Mouse (Mus musculus): ENCODE results near the gene Rpl22. TPM values are rescaled to one million over a fixed set of nuclear protein-coding genes. Genes with fewer than 3 reads are reported as not detected.

Rpl22 gene
- polyA plus RNA-seq, 1 experiment from 2014 or later, result 226 TPM

DNA sequence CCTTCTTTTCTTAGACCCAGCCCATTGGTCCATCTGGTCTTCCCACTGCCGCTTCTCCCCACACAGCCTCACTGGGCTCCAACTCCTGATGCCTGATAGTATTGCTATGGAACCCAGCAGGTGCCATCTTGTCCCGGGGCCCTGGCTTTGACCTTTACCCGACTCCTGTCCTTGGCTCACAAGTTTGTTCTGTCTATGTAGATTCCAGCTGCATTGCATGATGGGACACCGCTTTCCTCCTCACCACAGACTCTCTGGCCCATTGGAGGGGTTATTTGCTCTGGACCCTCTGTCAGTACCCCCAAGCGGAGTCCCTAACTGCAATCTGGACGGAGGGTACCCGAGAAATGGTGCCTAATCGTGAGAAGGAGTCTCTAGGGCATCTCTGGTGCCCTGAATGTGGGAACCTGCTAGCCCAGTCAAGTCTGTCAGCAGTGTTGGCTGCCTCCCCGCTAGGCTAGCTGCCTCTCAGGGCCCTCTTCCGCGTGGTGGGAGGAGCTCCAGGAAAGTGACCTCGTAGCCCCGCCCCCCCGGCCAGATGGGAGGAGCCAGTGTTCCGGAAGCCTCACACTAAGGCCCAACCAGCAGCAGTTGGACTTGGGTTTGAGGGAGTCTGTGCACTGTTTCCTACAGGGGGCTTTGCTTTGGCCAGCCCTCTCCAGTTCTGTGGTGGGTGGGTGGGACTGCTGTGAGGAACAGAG lies 15.2 kb downstream of the Rpl22 start:
- WGBS, result 33% methylated on average over 15 of the region's 15 CpGs
- no peaks in the 10 kb centered on the region for H3K9me3 ChIP-seq
- no peak overlapping the region for H3K9ac ChIP-seq
- H3K36me3 ChIP-seq, result peaks cover 3% of the 10 kb centered on the region
- peaks cover 93% of the 10 kb centered on the region for H3K27me3 ChIP-seq (replicated peaks)
- no peak for ATAC-seq (ENCODE audit: extremely low read depth, insufficient number of reproducible peaks, low FRiP score, low TSS enrichment)
- no peak overlapping the region for H3K4me2 ChIP-seq
- peaks cover 27% of the 10 kb centered on the region for H3K4me1 ChIP-seq
- no peak overlapping the region for H3K27ac ChIP-seq (replicated peaks)
- no peak overlapping the region for H3K4me3 ChIP-seq

DNA sequence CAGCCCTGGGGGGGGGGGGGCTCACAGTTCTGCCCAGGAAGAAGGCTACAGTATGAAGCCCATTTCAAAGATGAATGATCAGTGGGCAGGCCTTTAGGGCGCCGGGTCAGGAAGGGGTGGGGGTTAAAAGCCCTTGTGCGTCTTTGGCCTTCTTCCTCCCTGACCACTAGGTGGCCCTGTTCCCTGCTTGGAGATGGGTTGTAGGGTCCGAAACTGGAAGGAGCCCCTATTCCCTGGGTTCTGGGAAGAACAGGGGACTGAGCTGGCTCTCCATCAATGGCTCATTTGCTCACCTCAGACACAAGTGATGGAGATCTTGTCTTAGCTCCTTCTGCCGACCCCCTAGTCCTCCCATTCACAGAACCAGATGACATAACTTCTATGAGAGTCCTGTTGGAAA lies 17.8 kb downstream of the Rpl22 start:
- Histone ChIP-seq H3K27me3 (replicated peaks) (peaks cover 85% of the 10 kb centered on the region), H3K4me3 (no peak overlapping the region), H3K4me2 (no peak overlapping the region), H3K36me3 (no peaks in the 10 kb centered on the region), H3K9ac (no peak overlapping the region), H3K4me1 (peaks cover 31% of the 10 kb centered on the region), H3K9me3 (no peaks in the 10 kb centered on the region), H3K27ac (replicated peaks) (no peak overlapping the region)
- 12% methylated on average over 5 of the region's 5 CpGs for WGBS
- no peak for ATAC-seq (ENCODE audit: extremely low read depth, insufficient number of reproducible peaks, low FRiP score, low TSS enrichment)

DNA sequence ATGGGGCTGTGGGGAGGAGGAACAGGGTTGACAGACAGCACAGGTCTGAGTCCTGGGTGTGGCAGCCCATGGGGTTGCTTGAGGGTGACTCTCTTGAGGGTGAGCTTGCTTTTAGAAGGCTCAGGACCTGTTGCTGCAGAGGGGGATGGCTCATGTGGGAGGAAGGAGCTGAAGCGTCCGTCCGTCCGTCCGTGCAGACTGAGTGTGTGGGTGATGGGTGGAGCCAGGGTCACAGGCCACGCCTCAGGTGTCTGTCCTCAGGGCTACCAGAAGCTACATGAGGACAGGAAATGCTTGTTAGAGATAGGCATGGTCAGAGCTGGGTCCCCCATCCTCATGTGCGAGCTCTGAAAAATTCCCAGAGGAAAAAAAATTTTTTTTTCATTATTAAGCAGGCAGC lies 19.1 kb downstream of the Rpl22 start:
- Histone ChIP-seq H3K4me3 (no peak overlapping the region), H3K27ac (replicated peaks) (no peak overlapping the region), H3K9me3 (no peaks in the 10 kb centered on the region), H3K9ac (no peak overlapping the region), H3K27me3 (replicated peaks) (peaks cover 85% of the 10 kb centered on the region), H3K4me1 (peaks cover 18% of the 10 kb centered on the region), H3K36me3 (no peaks in the 10 kb centered on the region), H3K4me2 (no peak overlapping the region)
- WGBS, result 45% methylated on average over 7 of the region's 7 CpGs
- ATAC-seq (ENCODE audit: extremely low read depth, insufficient number of reproducible peaks, low FRiP score, low TSS enrichment), result no peak

DNA sequence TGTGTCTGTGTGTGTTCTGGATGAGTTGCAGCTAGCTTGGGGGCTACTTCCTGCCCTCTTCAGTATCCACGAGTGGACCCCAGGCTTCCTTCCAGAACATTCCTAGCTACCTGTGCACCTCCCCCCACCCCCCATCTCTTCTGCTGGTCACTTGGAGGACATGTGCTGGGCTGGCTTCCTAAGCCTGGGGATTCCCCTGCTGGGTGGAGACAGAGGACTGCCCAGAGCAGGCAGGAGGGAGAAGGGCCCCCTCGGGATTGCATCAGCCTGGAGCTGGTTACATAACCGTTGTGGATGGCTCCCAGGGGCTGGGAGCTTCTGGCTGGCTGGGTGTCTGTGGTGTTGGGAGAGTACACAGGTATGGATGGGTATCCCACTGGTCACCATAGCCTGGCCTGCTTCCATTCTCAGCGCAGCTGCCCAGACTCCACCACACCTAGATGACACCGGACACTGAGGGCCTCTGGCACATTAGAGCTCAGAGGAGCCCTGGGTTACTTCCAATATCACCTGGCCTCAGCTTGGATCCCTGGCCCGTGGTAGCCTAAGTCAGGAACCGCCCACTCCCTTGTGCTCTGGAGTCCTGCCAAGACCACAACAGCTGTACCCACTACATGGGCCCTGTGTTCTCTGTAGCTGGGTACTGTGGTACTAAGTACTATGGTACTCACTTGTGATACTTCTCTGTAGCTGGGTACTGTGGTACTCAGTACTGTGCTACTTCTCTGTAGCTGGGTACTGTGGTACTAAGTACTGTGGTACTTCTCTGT lies 19.8 kb downstream of the Rpl22 start:
- Histone ChIP-seq H3K9ac (no peak overlapping the region), H3K27me3 (replicated peaks) (peaks cover 85% of the 10 kb centered on the region), H3K4me1 (peaks cover 17% of the 10 kb centered on the region), H3K36me3 (no peaks in the 10 kb centered on the region), H3K27ac (replicated peaks) (no peak overlapping the region), H3K4me2 (no peak overlapping the region), H3K4me3 (no peak overlapping the region), H3K9me3 (no peaks in the 10 kb centered on the region)
- WGBS, result 38% methylated on average over 7 of the region's 7 CpGs
- peak; percentile 32; the same call in 1 of the 2 replicates for ATAC-seq (ENCODE audit: extremely low read depth, insufficient number of reproducible peaks, low FRiP score, low TSS enrichment)

DNA sequence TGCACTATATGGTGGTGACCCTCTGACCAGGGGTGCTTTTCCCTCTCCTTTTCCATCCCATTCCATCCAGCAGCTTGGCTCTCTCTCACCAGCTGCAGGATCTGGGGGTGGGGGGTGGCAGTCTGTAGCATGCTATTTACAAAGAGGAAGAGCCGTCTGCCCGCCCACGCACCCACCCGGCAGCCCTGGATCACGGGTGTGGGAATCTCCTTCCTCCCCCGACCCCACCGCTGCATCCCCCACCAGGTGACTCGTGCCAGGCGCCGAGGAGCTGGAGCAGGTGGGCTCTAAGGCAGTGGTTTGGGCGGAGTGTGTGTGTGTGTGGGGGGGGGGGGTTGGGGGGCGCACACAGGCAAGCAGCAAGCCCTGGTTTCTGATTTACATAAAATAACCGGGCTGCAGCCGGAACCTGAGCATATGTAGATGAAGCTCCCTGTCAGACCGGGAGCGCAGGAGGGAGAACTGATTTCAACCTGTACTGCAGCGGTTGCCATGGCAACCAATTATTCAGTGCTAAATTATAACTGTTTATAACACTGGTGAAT lies 24.4 kb downstream of the Rpl22 start:
- Histone ChIP-seq H3K9me3 (no peaks in the 10 kb centered on the region), H3K36me3 (no peaks in the 10 kb centered on the region), H3K4me2 (no peak overlapping the region), H3K4me3 (no peak overlapping the region), H3K4me1 (peaks cover 13% of the 10 kb centered on the region), H3K9ac (no peak overlapping the region), H3K27me3 (replicated peaks) (peaks cover 82% of the 10 kb centered on the region), H3K27ac (replicated peaks) (no peak overlapping the region)
- no peak for ATAC-seq (ENCODE audit: extremely low read depth, insufficient number of reproducible peaks, low FRiP score, low TSS enrichment)
- 13% methylated on average over 16 of the region's 17 CpGs for WGBS

DNA sequence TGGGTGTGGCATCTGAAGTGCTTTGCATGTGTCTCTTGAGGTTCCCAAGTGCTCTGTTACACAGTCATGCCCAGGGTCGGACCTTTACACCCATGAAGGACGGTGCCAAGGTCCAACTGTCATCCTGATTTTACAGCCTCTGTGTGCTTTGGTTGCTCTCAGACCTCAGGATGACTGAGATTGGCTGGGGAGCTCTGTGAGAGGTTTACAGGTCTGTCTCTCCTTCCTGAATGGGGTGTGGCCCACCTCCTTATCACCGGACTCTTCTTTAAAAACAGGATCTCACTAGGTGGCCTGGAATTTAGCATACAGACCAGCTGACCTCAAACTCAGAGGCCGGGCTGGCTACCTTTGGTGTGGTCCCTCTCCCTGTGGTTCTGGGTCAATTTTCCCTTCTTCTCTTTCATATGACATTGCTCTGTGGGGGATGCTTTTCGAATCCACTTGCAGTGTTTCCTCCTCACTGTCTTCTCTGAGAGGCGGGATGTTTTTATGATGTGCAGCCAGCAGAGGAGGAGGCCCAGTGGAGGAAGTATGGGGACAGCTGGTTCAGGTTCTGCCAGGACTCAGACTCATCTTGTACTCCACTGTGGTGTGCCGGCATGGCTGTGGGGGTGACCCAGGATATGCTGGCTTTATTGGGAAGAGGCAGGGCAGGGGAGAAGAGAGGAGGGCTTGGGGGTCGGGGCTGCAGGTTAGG lies 25.3 kb downstream of the Rpl22 start:
- Histone ChIP-seq H3K27me3 (replicated peaks) (peaks cover 84% of the 10 kb centered on the region), H3K36me3 (no peaks in the 10 kb centered on the region), H3K9ac (no peak overlapping the region), H3K9me3 (no peaks in the 10 kb centered on the region), H3K4me2 (no peak overlapping the region), H3K4me3 (no peak overlapping the region), H3K4me1 (peaks cover 6% of the 10 kb centered on the region), H3K27ac (replicated peaks) (no peak overlapping the region)
- ATAC-seq (ENCODE audit: extremely low read depth, insufficient number of reproducible peaks, low FRiP score, low TSS enrichment), result no peak
- 24% methylated on average over 8 of the region's 8 CpGs for WGBS

DNA sequence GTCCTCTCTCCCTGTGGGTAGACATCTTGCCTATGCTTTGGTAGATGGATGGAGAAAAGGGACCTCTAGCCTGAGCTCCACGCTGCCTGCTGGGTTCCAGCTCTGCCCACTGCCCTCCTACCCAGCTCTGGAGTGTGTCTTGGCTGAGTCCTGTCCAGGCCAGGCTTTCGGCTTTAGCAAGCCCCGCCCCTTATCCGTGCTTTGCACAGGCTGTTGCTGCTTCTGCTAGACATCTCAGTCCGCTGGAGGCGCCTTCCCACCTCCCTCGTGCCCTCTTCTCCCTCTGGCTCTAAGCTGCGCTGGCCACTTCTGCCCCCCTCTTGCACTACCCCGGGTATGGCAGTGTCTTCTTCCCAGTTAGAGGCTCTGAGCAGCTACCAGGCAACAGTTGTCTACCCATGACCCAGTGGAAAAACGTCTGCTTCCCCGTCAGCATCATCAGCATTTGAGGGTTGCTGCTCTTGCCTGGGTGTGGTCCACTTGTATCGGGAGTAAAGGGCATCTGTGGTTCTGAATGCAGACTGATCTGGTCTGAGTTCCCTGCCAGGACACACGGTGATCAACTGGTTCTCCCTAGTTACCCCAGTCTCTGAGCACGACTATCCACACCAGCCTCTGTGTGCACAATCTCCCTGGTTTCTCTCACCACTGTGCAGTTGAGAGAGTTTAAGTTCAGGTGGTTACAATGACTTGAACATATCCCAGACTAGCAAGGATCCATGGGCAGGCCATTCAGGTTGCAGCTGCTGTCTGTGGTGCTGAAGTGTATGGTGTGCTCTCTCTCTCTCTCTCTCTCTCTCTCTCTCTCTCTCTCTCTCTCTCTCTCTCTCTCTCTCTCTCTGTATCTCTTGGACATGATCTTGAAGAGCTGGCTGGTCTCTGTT lies 26.1 kb downstream of the Rpl22 start:
- Histone ChIP-seq H3K27ac (replicated peaks) (no peak overlapping the region), H3K9me3 (no peaks in the 10 kb centered on the region), H3K4me3 (no peak overlapping the region), H3K4me1 (peaks cover under 1% of the 10 kb centered on the region), H3K36me3 (no peaks in the 10 kb centered on the region), H3K27me3 (replicated peaks) (peaks cover 84% of the 10 kb centered on the region), H3K9ac (no peak overlapping the region), H3K4me2 (no peak overlapping the region)
- ATAC-seq (ENCODE audit: extremely low read depth, insufficient number of reproducible peaks, low FRiP score, low TSS enrichment), result no peak
- WGBS, result 14% methylated on average over 14 of the region's 14 CpGs

DNA sequence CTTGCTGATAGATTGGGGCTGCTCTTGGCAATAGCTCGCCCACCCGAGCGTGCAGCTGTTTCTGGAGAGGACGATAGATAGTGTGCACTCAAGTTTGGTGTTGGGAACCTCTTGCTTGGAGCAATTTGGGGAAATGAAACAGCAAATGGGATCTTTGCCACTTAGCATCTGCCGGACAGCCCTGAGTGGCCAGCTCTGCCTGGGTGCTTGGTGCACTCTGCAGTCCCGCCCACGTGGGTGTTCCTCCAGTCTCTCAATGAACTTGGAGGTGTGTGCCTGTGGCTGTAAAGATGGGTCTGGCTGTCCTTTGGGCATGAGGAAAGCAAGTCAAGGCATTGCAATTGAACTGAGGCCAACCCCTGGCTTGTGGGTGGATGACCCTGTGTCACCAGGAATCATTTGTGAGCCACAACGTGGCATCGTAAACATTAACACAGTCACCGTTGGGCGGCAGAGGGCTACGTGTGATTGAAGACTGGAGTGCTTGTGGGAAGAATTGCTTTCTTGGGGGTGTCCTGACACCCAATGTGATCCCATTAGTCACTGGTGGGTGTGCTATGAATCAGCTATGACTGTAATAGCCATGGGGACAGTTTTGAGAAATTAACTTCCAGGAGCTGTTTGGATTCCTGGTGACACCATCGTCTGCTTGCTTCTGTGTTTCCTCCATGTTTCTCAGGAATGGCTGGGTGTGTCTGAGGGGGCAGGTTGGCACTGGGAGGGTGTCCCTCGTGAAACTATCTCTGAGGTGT lies 28.5 kb downstream of the Rpl22 start:
- no peaks in the 10 kb centered on the region for H3K36me3 ChIP-seq
- H3K27ac ChIP-seq (replicated peaks), result no peak overlapping the region
- no peaks in the 10 kb centered on the region for H3K4me1 ChIP-seq
- H3K27me3 ChIP-seq (replicated peaks), result peaks cover 70% of the 10 kb centered on the region
- H3K9me3 ChIP-seq, result no peaks in the 10 kb centered on the region
- 78% methylated on average over 14 of the region's 14 CpGs for WGBS
- no peak overlapping the region for H3K9ac ChIP-seq
- ATAC-seq (ENCODE audit: extremely low read depth, insufficient number of reproducible peaks, low FRiP score, low TSS enrichment), result no peak
- no peak overlapping the region for H3K4me2 ChIP-seq
- no peak overlapping the region for H3K4me3 ChIP-seq

DNA sequence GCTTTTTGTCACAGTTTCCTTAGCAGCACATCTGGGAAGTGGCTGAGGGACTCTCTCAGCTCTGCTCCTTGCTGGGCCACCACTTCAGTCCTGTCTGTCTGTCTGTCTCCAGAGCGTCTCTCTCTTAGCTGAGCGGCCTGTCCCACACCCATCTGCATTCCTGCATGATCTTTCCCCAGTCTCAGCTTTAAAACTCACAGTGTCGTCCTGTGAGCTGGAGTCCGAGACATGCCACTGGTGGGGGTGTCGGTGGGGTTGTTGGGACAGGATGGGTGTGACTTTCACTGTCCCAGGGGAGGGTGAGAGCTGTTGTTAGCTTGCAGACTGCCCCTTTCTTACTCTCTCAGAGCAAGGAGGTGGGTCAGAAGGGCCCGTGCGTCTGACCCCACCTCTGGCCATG lies 30.1 kb downstream of the Rpl22 start:
- Histone ChIP-seq H3K4me3 (no peak overlapping the region), H3K4me1 (peaks cover 3% of the 10 kb centered on the region), H3K36me3 (no peaks in the 10 kb centered on the region), H3K27me3 (replicated peaks) (peaks cover 70% of the 10 kb centered on the region), H3K4me2 (no peak overlapping the region), H3K27ac (replicated peaks) (no peak overlapping the region), H3K9ac (no peak overlapping the region), H3K9me3 (no peaks in the 10 kb centered on the region)
- WGBS, result 73% methylated on average over 7 of the region's 7 CpGs
- no peak for ATAC-seq (ENCODE audit: extremely low read depth, insufficient number of reproducible peaks, low FRiP score, low TSS enrichment)

DNA sequence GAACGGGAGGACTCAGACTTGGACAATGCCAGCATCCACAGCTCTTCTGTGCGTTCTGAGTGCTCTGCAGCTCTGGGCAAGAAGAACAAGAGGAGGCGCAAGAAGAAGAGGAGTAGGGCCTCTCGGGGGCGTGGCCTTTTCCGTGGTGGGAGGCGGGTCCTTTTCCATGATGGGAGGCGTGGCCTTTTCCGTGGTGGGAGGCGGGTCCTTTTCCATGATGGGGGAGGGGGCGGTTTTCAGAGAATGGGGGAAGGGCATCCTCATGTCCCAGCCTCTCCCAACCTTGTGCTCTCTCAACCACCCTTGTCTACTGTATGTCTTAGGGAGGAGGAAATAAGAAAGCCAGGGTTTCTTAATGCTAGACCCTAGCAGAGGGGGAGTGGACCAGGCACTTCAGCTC lies 34.2 kb downstream of the Rpl22 start:
- no peak overlapping the region for H3K4me2 ChIP-seq
- H3K9me3 ChIP-seq, result no peaks in the 10 kb centered on the region
- peaks cover 9% of the 10 kb centered on the region for H3K4me1 ChIP-seq
- no peak for ATAC-seq (ENCODE audit: extremely low read depth, insufficient number of reproducible peaks, low FRiP score, low TSS enrichment)
- peaks cover 62% of the 10 kb centered on the region for H3K27me3 ChIP-seq (replicated peaks)
- H3K27ac ChIP-seq (replicated peaks), result no peak overlapping the region
- no peak overlapping the region for H3K4me3 ChIP-seq
- no peak overlapping the region for H3K9ac ChIP-seq
- H3K36me3 ChIP-seq, result no peaks in the 10 kb centered on the region
- 12% methylated on average over 11 of the region's 11 CpGs for WGBS

Measured in heart, embryonic 13.5 days (tissue).